36 mouse cellular contexts compared by ENCODE assay signal in the genomic region with DNA sequence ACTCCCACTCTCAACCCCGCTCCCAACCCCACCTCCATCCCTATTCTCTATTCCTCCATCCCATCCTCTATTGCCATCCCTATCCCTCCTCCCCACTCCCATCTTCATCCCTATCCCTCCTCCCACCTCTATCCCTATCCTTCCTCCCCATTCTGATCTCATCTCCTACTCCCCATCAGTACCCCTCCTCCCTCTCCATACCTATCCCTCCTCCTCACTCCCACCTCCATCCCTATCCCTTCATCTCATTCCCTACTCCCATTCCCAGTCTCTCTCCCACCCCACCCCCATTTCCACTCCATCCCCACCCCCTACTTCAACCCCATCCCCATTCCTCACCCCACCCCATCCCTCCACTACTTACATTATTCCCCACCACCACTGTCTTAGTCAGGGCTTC. TPM values are rescaled to one million over a fixed set of nuclear protein-coding genes. Genes with fewer than 3 reads are reported as not detected.
"Had no signal": no experiment of that assay in that cellular context is flagged by ENCODE, and none has a peak within 500 bp of the region (broad histone marks: within the 10 kb centered on the region; RNA-seq: fewer than 3 reads in every experiment).

No protein-coding gene starts in this region.

- H3K9me3 ChIP-seq: embryonic facial prominence, embryonic 12.5 days; embryonic facial prominence, embryonic 13.5 days; embryonic facial prominence, embryonic 15.5 days; forebrain, embryonic 12.5 days; forebrain, embryonic 13.5 days; forebrain, embryonic 15.5 days had no signal

- H3K9ac ChIP-seq: embryonic facial prominence, embryonic 12.5 days; embryonic facial prominence, embryonic 13.5 days; embryonic facial prominence, embryonic 15.5 days; forebrain, embryonic 12.5 days; forebrain, embryonic 13.5 days; forebrain, embryonic 15.5 days; forebrain, postnatal 0 days had no signal

- DNase-seq: cerebellum, adult 2 months; cerebellum, adult 8-10 months; cerebellum, adult 9-10 months; cerebellum, adult 9-11 months; cerebellum, postnatal 10 days; cerebellum, postnatal 14 days; cerebellum, postnatal 25 days; cerebellum, postnatal 36 days; embryo, embryonic 11 days; forebrain, postnatal 0 days; gastrocnemius, adult 2 months; gastrocnemius, postnatal 10 days; gastrocnemius, postnatal 14 days; gastrocnemius, postnatal 25 days; gastrocnemius, postnatal 36 days; heart, adult 11 months; heart, adult 18-20 months had no signal

- H3K4me1 ChIP-seq: embryonic facial prominence, embryonic 12.5 days; embryonic facial prominence, embryonic 13.5 days; forebrain, embryonic 10.5 days; forebrain, embryonic 12.5 days; forebrain, embryonic 13.5 days; forebrain, embryonic 15.5 days had no signal

- H3K4me2 ChIP-seq: embryonic facial prominence, embryonic 12.5 days; embryonic facial prominence, embryonic 13.5 days; embryonic facial prominence, embryonic 15.5 days; forebrain, embryonic 12.5 days; forebrain, embryonic 13.5 days; forebrain, embryonic 15.5 days had no signal

- H3K36me3 ChIP-seq: embryonic facial prominence, embryonic 10.5 days; embryonic facial prominence, embryonic 12.5 days; embryonic facial prominence, embryonic 13.5 days; embryonic facial prominence, embryonic 15.5 days; forebrain, embryonic 10.5 days; forebrain, embryonic 12.5 days; forebrain, embryonic 15.5 days had no signal

- ATAC-seq: forebrain, embryonic 13.5 days; forebrain, embryonic 14.5 days; forebrain, embryonic 15.5 days; forebrain, embryonic 16.5 days; forebrain, postnatal 0 days had no signal

- H3K4me3 ChIP-seq: embryonic facial prominence, embryonic 10.5 days; embryonic facial prominence, embryonic 12.5 days; embryonic facial prominence, embryonic 13.5 days; embryonic facial prominence, embryonic 15.5 days; erythroblast, embryonic 14.5 days; forebrain, embryonic 10.5 days; forebrain, embryonic 12.5 days; forebrain, embryonic 13.5 days; forebrain, embryonic 15.5 days; gastrocnemius, adult 2 months had no signal

- H3K27ac ChIP-seq: embryonic facial prominence, embryonic 10.5 days; embryonic facial prominence, embryonic 12.5 days; embryonic facial prominence, embryonic 13.5 days; embryonic facial prominence, embryonic 15.5 days; forebrain, embryonic 10.5 days; forebrain, embryonic 12.5 days; forebrain, embryonic 13.5 days; forebrain, embryonic 15.5 days; gastrocnemius, adult 2 months had no signal

- H3K27me3 ChIP-seq: embryonic facial prominence, embryonic 12.5 days; embryonic facial prominence, embryonic 13.5 days; embryonic facial prominence, embryonic 15.5 days; forebrain, embryonic 12.5 days; forebrain, embryonic 13.5 days; forebrain, embryonic 15.5 days had no signal

RNA-seq across cellular contexts. Expression of a gene that starts 19.4 kb away (rescaled TPM):
- total RNA-seq: common myeloid progenitor, adult 5-6 weeks; forebrain, postnatal 0 days; gastrocnemius, adult 18-20 months; gastrocnemius, adult 2 months; gastrocnemius, adult 8-10 months; gastrocnemius, postnatal 10 days; gastrocnemius, postnatal 14 days; gastrocnemius, postnatal 25 days; gastrocnemius, postnatal 36 days; gastrocnemius, postnatal 4 days; granulocyte monocyte progenitor cell, adult 5-6 weeks; heart, adult 18-20 months had no signal
- polyA plus RNA-seq: embryonic facial prominence, embryonic 10.5 days; embryonic facial prominence, embryonic 11.5 days; embryonic facial prominence, embryonic 12.5 days; embryonic facial prominence, embryonic 13.5 days; embryonic facial prominence, embryonic 14.5 days; embryonic facial prominence, embryonic 15.5 days; erythroblast, embryonic 14.5 days; forebrain, embryonic 10.5 days; forebrain, embryonic 11.5 days; forebrain, embryonic 12.5 days; forebrain, embryonic 13.5 days; forebrain, embryonic 14.5 days had no signal

RNA-seq across cellular contexts. Expression of a gene that starts 36.4 kb away (rescaled TPM):
- total RNA-seq: common myeloid progenitor, adult 5-6 weeks; gastrocnemius, adult 18-20 months; gastrocnemius, adult 2 months; gastrocnemius, adult 8-10 months; gastrocnemius, postnatal 10 days; gastrocnemius, postnatal 14 days; gastrocnemius, postnatal 25 days; gastrocnemius, postnatal 36 days; gastrocnemius, postnatal 4 days; granulocyte monocyte progenitor cell, adult 5-6 weeks had no signal
- polyA plus RNA-seq: embryonic facial prominence, embryonic 10.5 days; embryonic facial prominence, embryonic 11.5 days; embryonic facial prominence, embryonic 14.5 days; erythroblast, embryonic 14.5 days; forebrain, embryonic 10.5 days; forebrain, embryonic 11.5 days; forebrain, embryonic 12.5 days; forebrain, embryonic 13.5 days; forebrain, embryonic 14.5 days had no signal

RNA-seq across cellular contexts. Expression of a gene that starts 48.4 kb away (rescaled TPM):
- total RNA-seq: gastrocnemius, adult 18-20 months; gastrocnemius, adult 8-10 months; gastrocnemius, postnatal 25 days; gastrocnemius, postnatal 36 days; granulocyte monocyte progenitor cell, adult 5-6 weeks; heart, adult 18-20 months had no signal
